Mouse (Mus musculus) liver, adult (tissue): ENCODE results near the gene Epc2.

Source experiments
- GATA4 ChIP-seq: IDR thresholded peaks from 2 replicates; pipeline ENCODE4 v1.6.1; 2014; ENCODE audit warnings: mild to moderate bottlenecking, low read length; ENCODE audit not compliant: insufficient replicate concordance

Epc2 gene

GRCm38 (mm10) chr2:49538056-49538455, 86.8 kb downstream of the Epc2 start:
- no peak for TF ChIP-seq GATA4

- TF ChIP-seq GATA4 = no peak
Measured at GRCm38 (mm10) chr2:49539745-49540144, 88.5 kb downstream of the Epc2 start.

DNA sequence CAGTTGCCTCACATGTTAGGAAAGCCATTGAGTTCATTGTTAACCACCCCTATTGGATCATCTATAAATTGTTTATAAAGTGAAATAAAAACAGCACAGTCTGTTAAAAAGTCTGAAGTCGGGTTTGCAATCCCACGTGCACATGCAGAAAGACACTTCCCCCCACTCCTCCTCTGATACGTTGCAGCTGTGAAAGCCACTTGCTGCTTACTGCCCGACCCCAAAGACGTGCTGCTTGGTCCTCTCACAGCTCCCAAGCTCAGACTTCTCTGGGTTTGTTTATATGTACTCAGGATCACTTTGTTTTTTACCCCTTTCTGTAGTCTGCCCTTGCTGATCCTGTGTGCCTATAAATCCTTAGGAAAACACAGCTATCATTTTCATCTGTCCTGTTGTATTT, 96.5 kb downstream of the Epc2 start:
- no peak for TF ChIP-seq GATA4

- no peak for TF ChIP-seq GATA4
Measured at GRCm38 (mm10) chr2:49548492-49548891, 97.2 kb downstream of the Epc2 start.

GRCm38 (mm10) chr2:49553096-49553495, 101.8 kb downstream of the Epc2 start:
- TF ChIP-seq GATA4 = no peak

- TF ChIP-seq GATA4 = no peak
Measured at GRCm38 (mm10) chr2:49557339-49557738, 106.1 kb downstream of the Epc2 start.

GRCm38 (mm10) chr2:49558361-49558760, 107.1 kb downstream of the Epc2 start:
- TF ChIP-seq GATA4 = no peak

DNA sequence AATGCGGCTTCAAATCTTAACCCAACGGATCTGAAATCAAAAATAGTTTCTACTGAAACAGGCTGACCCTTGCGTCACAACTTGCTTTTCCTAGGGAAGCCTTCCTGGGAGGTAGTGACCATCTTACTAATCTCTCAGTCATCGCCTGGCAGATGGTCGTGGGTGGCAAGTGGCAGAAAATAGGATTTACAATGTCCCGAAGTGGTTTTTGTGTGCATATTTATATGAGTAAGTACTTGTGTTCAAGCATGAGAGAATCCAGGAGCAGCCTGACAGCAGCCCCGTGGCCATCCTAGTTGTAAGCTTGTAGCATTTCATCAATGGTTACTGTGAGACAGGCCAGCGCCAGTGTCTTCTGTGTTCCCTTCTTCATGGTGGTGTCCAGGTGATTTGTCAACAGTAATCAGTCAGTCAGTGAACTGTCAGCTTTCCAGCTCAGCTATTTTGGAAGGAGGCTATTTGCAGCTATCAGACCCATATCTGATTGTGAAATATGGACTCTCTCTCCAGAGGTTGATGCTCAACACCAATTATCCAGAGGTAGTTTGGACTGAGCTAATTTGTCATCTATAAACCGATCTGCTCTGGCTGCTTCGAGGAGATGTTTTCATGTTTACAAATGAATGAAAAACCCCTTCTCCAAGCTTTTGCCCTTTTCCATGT, 111.5 kb downstream of the Epc2 start:
- TF ChIP-seq GATA4 = no peak

- TF ChIP-seq GATA4 = no peak
Measured at GRCm38 (mm10) chr2:49569862-49570777, 118.8 kb downstream of the Epc2 start.

GRCm38 (mm10) chr2:49570778-49571101, 119.5 kb downstream of the Epc2 start:
- no peak for TF ChIP-seq GATA4

DNA sequence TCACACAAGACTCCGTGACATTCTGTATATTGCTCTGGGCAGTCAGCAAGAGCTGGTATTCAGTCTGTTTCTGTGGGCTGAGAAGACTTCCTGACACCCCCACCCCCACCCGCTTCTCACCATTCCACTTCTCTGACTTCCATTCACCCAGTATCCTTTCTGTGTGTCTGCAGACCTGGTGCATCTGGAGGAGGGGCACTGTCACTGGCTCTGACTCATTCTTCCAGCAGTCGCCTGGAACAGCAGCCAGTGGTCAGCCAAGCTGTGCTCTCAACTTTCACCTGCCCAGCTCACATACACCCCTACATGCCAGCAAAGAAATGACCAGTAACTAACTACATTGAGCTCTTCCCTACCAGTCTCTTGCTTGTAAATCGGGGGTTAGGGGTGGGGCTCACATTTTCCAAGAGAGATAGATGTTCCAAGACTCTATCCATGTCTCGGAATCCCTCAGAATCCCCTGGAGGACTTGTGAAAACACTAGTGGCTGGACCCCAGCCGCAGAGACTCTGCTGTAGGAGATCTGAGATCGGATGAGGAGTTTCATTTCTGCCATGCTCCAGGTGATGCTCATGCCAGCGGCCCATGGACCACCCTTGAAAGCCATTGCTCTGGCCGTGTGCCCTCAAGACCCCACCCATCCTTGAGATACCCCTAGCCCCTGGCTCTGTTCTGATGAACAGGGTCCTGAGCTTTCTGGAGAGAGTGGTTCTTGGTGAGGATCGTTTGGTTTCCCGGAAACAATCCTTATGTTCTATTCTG, 120.1 kb downstream of the Epc2 start:
- TF ChIP-seq GATA4 = no peak

- no peak for TF ChIP-seq GATA4
Measured at GRCm38 (mm10) chr2:49572111-49572642, 120.9 kb downstream of the Epc2 start.

DNA sequence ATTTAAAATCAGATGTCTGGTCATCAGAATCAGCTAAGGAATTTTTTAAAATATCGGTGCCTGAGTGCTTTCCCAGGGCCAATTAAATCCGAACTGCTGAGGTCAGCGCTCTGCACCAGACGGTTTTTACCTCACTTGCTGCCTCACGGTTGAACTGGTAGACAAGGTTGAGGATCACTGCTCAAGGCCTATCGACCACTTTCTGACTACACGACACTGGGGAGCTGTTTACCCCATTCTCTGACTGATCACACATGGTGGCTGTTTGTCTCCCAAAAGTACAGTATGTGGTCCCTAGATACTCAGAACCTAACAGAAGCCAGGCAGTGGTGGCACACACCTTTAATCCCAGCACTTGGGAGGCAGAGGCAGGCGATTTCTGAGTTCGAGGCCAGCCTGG, 121.4 kb downstream of the Epc2 start:
- TF ChIP-seq GATA4 = no peak

DNA sequence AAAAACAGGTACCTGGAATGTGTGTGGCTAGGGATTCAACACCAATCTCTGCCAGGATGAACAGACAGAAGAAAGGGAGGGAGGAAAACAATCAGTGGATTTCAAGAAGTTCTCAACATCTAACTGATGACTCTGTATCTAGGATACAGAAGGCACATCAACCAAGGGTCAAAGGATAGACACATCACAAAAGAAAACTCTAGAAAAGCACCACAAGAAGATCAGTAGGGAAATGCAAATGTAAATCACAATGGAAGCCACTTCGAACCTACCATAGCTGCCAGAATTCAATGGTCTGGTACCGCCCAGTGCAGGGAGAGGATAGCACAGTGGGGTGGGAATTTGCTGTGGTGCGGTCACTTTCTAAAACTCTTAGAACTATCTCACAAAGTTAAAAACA, 122.0 kb downstream of the Epc2 start:
- no peak for TF ChIP-seq GATA4

- TF ChIP-seq GATA4 = no peak
Measured at GRCm38 (mm10) chr2:49580585-49580984, 129.3 kb downstream of the Epc2 start.
